In the genomic region with DNA sequence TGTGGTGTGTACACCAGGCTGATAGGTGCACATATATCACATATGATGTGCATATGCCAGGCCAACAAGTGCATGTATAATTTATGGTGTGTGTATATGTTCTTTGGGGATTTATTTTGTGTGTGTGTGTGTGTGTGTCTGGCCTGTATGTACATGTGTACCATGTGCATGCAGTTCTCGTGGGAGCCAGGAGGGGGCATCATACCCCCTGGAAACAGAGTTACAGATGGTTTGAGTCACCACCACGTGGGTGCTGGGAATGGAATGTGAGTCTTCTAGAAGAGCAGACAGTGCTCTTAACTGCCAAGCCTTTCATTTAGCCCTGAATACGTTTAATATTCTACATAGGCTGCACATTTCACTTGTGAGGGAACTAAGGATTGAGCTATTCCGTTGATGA, we compare ENCODE assay signal across 25 mouse cellular contexts.
DNase-seq lines count a peak whose midpoint lies in the region; ATAC-seq and TF ChIP-seq lines count a peak whose summit lies in the region.
"Had no signal": no experiment of that assay in that cellular context is flagged by ENCODE, and none has a peak within 500 bp of the region (broad histone marks: within the 10 kb centered on the region; RNA-seq: fewer than 3 reads in every experiment).

No protein-coding gene starts in this region.

- no peaks in the 10 kb centered on the region for H3K36me3 ChIP-seq in hindbrain, postnatal 0 days (ENCODE audit: insufficient read depth, low read length)
- H3K36me3 ChIP-seq in hindbrain, embryonic 11.5 days (ENCODE audit: control insufficient read depth, insufficient read depth, low read length): no peaks in the 10 kb centered on the region
- H3K36me3 ChIP-seq in liver, embryonic 14.5 days (replicated peaks; ENCODE audit: control insufficient read depth, insufficient read depth, low read depth): no peaks in the 10 kb centered on the region
- H3K36me3 ChIP-seq in liver, embryonic 12.5 days: no peaks in the 10 kb centered on the region
- H3K36me3 ChIP-seq in E14TG2a.4 (ENCODE audit: insufficient read depth, low read length): no peaks in the 10 kb centered on the region
- H3K36me3 ChIP-seq: embryonic facial prominence, embryonic 13.5 days; hindbrain, embryonic 10.5 days; limb, embryonic 15.5 days; lung, embryonic 15.5 days; midbrain, embryonic 10.5 days; neural tube, embryonic 15.5 days had no signal

- H3K4me3 ChIP-seq in hindbrain, postnatal 0 days (ENCODE audit: low read length): no peak overlapping the region
- H3K4me3 ChIP-seq in hindbrain, embryonic 11.5 days (ENCODE audit: low read depth, low read length): no peak overlapping the region
- H3K4me3 ChIP-seq in liver, embryonic 14.5 days (ENCODE audit: insufficient read depth in 1 of 2, low read depth in 2 of 2, low read length in 2 of 2): no peak overlapping the region
- no peak overlapping the region for H3K4me3 ChIP-seq in liver, embryonic 12.5 days
- H3K4me3 ChIP-seq in E14TG2a.4 (replicated peaks; ENCODE audit: low read length): no peak overlapping the region
- H3K4me3 ChIP-seq: embryonic facial prominence, embryonic 13.5 days; erythroblast, embryonic 14.5 days; forebrain, embryonic 13.5 days; hindbrain, embryonic 10.5 days; limb, embryonic 15.5 days; lung, embryonic 15.5 days; midbrain, embryonic 10.5 days; neural tube, embryonic 15.5 days had no signal

- DNase-seq in hindbrain, postnatal 0 days (ENCODE audit: low spot score): no peak
- DNase-seq in hindbrain, embryonic 11.5 days (ENCODE audit: low spot score): no peak
- no peak for DNase-seq in liver, embryonic 14.5 days (ENCODE audit: low read depth in 3 of 3, low spot score in 3 of 3)
- peak; percentile 73 for DNase-seq in R1 (ENCODE audit: low read depth, low spot score)
- DNase-seq in embryo, embryonic 11 days: no peak
- DNase-seq in left cerebral cortex, postnatal 4 days: no peak
- DNase-seq: adrenal gland, postnatal 36 days; cerebellum, adult 11-12 months; cerebellum, postnatal 14 days; kidney, adult 8-10 months; right cerebral cortex, adult 18-20 months; right cerebral cortex, postnatal 4 days; thymus, adult 2 months; thymus, postnatal 4 days had no signal

- intact Hi-C loops in left cerebral cortex, postnatal 4 days (cut with DNase I): no loop called here

- TF ChIP-seq EP300 in liver, embryonic 14.5 days (IDR thresholded peaks at IDR 0.05; ENCODE audit: low read depth): no peak

- H3K4me2 ChIP-seq in hindbrain, postnatal 0 days (ENCODE audit: low read depth, low read length): no peak overlapping the region
- no peak overlapping the region for H3K4me2 ChIP-seq in hindbrain, embryonic 11.5 days (replicated peaks; ENCODE audit: low read depth, low read length)
- no peak overlapping the region for H3K4me2 ChIP-seq in liver, embryonic 14.5 days (ENCODE audit: low read depth)
- H3K4me2 ChIP-seq in liver, embryonic 12.5 days: no peak overlapping the region
- H3K4me2 ChIP-seq: embryonic facial prominence, embryonic 13.5 days; forebrain, embryonic 13.5 days; heart, embryonic 11.5 days; limb, embryonic 15.5 days; lung, embryonic 15.5 days; neural tube, embryonic 15.5 days had no signal

- H3K27me3 ChIP-seq in hindbrain, postnatal 0 days (ENCODE audit: insufficient read depth, low read length): no peaks in the 10 kb centered on the region
- H3K27me3 ChIP-seq in hindbrain, embryonic 11.5 days (ENCODE audit: control insufficient read depth, insufficient read depth, low read length): no peaks in the 10 kb centered on the region; the same call in 1 of the 2 replicates
- no peaks in the 10 kb centered on the region for H3K27me3 ChIP-seq in liver, embryonic 14.5 days (ENCODE audit: control insufficient read depth, insufficient read depth, low read length)
- peaks cover 46% of the 10 kb centered on the region for H3K27me3 ChIP-seq in liver, embryonic 12.5 days (replicated peaks)
- H3K27me3 ChIP-seq in E14TG2a.4 (ENCODE audit: insufficient read depth, low read length): peaks cover 38% of the 10 kb centered on the region
- H3K27me3 ChIP-seq: neural tube, embryonic 15.5 days had no signal

- no peak for ATAC-seq in hindbrain, postnatal 0 days
- ATAC-seq in hindbrain, embryonic 11.5 days (ENCODE audit: low FRiP score): no peak
- ATAC-seq in liver, embryonic 14.5 days (ENCODE audit: insufficient read depth): no peak
- no peak for ATAC-seq in liver, embryonic 12.5 days
- ATAC-seq: forebrain, embryonic 13.5 days had no signal

- H3K9me3 ChIP-seq in hindbrain, postnatal 0 days (ENCODE audit: low read length): no peaks in the 10 kb centered on the region
- no peaks in the 10 kb centered on the region for H3K9me3 ChIP-seq in hindbrain, embryonic 11.5 days (ENCODE audit: control insufficient read depth, low read length)
- no peaks in the 10 kb centered on the region for H3K9me3 ChIP-seq in liver, embryonic 14.5 days (ENCODE audit: control insufficient read depth, low read length)
- H3K9me3 ChIP-seq in liver, embryonic 12.5 days (replicated peaks): no peaks in the 10 kb centered on the region
- peaks cover 4% of the 10 kb centered on the region; the same call in 1 of the 2 replicates for H3K9me3 ChIP-seq in E14TG2a.4 (ENCODE audit: low read length)
- H3K9me3 ChIP-seq: embryonic facial prominence, embryonic 13.5 days; forebrain, embryonic 13.5 days; limb, embryonic 15.5 days; lung, embryonic 15.5 days; midbrain, embryonic 10.5 days; neural tube, embryonic 15.5 days had no signal

- no peak overlapping the region for H3K9ac ChIP-seq in hindbrain, postnatal 0 days (replicated peaks; ENCODE audit: low read length)
- H3K9ac ChIP-seq in hindbrain, embryonic 11.5 days (ENCODE audit: low read depth, low read length): no peak overlapping the region
- H3K9ac ChIP-seq in liver, embryonic 14.5 days (replicated peaks): no peak overlapping the region
- H3K9ac ChIP-seq in liver, embryonic 12.5 days: no peak overlapping the region
- H3K9ac ChIP-seq: embryonic facial prominence, embryonic 13.5 days; forebrain, embryonic 13.5 days; limb, embryonic 15.5 days; lung, embryonic 15.5 days; neural tube, embryonic 15.5 days had no signal

- 83% methylated on average over 4 of the region's 4 CpGs for WGBS in hindbrain, postnatal 0 days
- 87% methylated on average over 4 of the region's 4 CpGs for WGBS in hindbrain, embryonic 11.5 days
- WGBS in liver, embryonic 14.5 days (ENCODE audit: insufficient replicate concordance): 44% methylated on average over 4 of the region's 4 CpGs
- 54% methylated on average over 4 of the region's 4 CpGs for WGBS in liver, embryonic 12.5 days (ENCODE audit: insufficient replicate concordance)

- no peaks in the 10 kb centered on the region; the same call in 1 of the 2 replicates for H3K4me1 ChIP-seq in hindbrain, postnatal 0 days (ENCODE audit: insufficient read depth, low read length)
- peaks cover 13% of the 10 kb centered on the region for H3K4me1 ChIP-seq in hindbrain, embryonic 11.5 days (replicated peaks; ENCODE audit: control insufficient read depth, insufficient read depth, low read length)
- no peaks in the 10 kb centered on the region for H3K4me1 ChIP-seq in liver, embryonic 14.5 days (replicated peaks; ENCODE audit: control insufficient read depth in 2 of 2, insufficient read depth in 2 of 2, low read length in 1 of 2)
- no peaks in the 10 kb centered on the region for H3K4me1 ChIP-seq in liver, embryonic 12.5 days
- peaks cover 24% of the 10 kb centered on the region for H3K4me1 ChIP-seq in E14TG2a.4 (replicated peaks; ENCODE audit: low read depth, low read length)

- TF ChIP-seq CTCF in hindbrain, postnatal 0 days (IDR thresholded peaks at IDR 0.05; ENCODE audit: low read depth): peak; percentile 43
- TF ChIP-seq CTCF in liver, embryonic 14.5 days (IDR thresholded peaks at IDR 0.05; ENCODE audit: low read depth): peak; percentile 54
- peak; percentile 49 for TF ChIP-seq CTCF in E14TG2a.4 (conservative IDR thresholded peaks at IDR 0.05; ENCODE audit: low read length)

- no peak overlapping the region for H3K27ac ChIP-seq in hindbrain, postnatal 0 days
- no peak overlapping the region for H3K27ac ChIP-seq in hindbrain, embryonic 11.5 days (ENCODE audit: low read depth, low read length)
- H3K27ac ChIP-seq in liver, embryonic 14.5 days: no peak overlapping the region
- H3K27ac ChIP-seq in liver, embryonic 12.5 days: no peak overlapping the region
- H3K27ac ChIP-seq: forebrain, embryonic 13.5 days; limb, embryonic 15.5 days; lung, embryonic 15.5 days; neural tube, embryonic 15.5 days had no signal
